Mouse (Mus musculus) right cerebral cortex, adult 2 months (tissue): ENCODE data around the gene Tomm40.

ENCODE experiments used
- DNase-seq, 2 experiments: peaks; one replicate each; pipeline ENCODE4 v3.0.0; 2021 to 2022; ENCODE audit warnings: low spot score in 2 of 2

Gene Tomm40

GRCm38 (mm10) chr7:19744590-19745385, 29.6 kb upstream of the Tomm40 start:
- DNase-seq, result no peak

GRCm38 (mm10) chr7:19743791-19744190, 28.6 kb upstream of the Tomm40 start:
- DNase-seq, result no peak

GRCm38 (mm10) chr7:19742468-19742867, 27.2 kb upstream of the Tomm40 start:
- DNase-seq, result no peak

GRCm38 (mm10) chr7:19741329-19742031, 26.2 kb upstream of the Tomm40 start:
- no peak for DNase-seq

DNA sequence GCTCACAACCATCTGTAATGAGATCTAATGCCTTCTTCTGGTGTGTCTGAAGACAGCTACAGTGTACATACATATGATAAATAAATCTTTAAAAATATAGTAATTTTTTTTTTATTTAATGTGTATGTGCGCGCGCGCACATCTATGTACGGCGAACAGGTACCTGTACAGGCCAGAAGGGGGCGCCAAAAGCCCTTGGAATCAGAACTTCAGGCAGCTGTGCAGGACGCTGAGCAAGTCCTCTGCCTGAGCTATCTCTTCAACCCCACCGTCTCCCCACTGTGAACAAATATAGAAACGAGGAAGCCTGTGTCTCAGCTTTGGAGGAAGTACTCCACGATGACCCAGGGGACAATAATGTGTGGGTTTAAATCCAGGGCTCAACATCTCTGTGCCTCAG, 25.0 kb upstream of the Tomm40 start:
- DNase-seq, result no peak

DNA sequence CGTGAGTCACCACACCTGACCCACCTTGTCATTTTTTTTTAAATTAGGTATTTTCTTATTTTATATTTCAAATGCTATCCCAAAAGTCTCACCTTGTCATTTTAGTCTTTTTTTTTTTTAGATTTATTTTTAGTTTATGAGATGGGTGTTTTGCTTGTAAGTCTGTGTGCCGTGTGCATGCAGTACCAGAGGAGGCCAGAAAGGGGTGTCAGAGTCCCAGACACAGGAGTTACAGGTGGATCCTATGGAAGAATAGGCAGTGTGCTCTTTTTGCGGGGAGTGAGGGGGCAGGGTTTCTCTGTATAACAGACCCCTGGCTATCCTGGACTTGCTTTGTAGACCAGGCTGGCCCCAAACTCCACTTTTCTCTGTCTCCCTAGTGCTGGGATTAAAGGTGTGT, 23.5 kb upstream of the Tomm40 start:
- DNase-seq, result no peak

GRCm38 (mm10) chr7:19736389-19737057, 21.3 kb upstream of the Tomm40 start:
- no peak for DNase-seq

GRCm38 (mm10) chr7:19734178-19734666, 19.0 kb upstream of the Tomm40 start:
- DNase-seq, result no peak

DNA sequence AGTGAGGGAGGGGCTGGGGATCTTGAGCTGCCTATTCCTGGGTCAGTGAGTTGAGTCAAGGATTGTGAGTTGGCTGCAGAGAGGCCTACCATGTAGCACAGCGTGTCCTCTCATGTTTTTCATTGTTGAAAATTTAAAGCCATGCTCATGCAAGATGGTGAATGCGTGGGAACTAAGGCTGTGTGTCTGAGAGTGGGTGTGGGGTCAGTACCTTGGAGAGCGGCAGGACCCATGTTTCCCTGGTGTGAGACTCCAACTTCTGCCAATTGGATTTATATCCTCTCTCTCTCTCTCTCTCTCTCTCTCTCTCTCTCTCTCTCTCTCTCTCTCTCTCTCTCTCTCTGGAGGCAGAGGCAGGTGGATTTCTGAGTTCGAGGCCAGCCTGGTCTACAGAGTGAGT, 11.3 kb upstream of the Tomm40 start:
- DNase-seq, result no peak

- no peak for DNase-seq
Measured at GRCm38 (mm10) chr7:19724167-19724566, 8.9 kb upstream of the Tomm40 start.

- DNase-seq, result no peak
Measured at GRCm38 (mm10) chr7:19722754-19723195, 7.5 kb upstream of the Tomm40 start.

DNA sequence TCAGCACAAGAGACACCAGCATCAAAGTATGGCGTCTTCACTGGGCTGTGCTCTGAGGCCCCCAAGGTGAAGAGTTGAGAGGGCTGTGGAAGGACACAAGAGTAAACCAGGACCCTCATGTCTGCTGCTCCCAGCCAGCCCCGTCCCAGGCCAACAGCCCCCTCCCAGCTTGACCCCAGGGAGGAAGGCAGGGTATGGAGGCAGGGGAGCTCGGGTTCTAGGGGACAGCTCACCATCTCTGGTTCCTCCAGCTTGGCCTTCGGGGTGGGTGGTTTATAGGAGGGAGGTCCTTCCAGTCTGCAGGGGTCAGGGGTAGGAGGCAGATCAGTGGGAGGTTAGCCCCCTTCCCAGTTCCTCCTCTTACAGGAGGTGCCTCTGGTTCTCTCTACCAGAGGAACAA, 4.0 kb upstream of the Tomm40 start:
- no peak for DNase-seq

GRCm38 (mm10) chr7:19718297-19718952, 3.2 kb upstream of the Tomm40 start:
- no peak for DNase-seq

- DNase-seq, result no peak
Measured at GRCm38 (mm10) chr7:19717346-19717745, 2.1 kb upstream of the Tomm40 start.

- no peak for DNase-seq
Measured at GRCm38 (mm10) chr7:19716822-19717221, 1.6 kb upstream of the Tomm40 start.

DNA sequence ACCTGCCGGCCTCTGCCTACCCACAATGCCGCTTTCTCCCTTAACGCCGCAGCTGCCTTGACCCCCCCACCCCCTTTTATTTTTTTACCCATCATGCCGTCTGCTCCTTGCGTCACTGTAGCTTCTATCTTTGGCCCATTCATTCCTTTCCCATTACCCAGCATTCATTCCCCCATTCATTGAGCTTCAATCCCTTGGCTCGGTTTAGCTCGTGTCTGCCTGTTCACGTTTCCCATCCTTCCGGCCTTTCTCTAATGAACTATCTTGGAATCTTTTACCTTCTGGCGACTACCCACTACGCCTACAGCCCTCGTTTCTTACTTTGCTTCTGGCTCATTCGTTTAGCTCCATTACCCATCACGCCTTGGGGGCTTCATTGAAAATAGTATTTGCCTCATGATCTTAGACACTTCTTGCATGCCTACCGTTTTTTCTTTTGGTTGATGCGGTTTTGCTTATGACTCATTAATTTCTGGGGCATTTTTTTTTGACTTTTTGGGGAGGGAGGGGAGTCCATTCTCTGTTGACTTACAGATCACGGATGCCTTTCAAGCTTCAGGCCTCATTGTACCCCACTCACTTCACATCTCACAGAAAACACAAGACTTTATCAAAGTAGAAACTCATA, 931 bp upstream of the Tomm40 start:
- DNase-seq, result no peak

DNA sequence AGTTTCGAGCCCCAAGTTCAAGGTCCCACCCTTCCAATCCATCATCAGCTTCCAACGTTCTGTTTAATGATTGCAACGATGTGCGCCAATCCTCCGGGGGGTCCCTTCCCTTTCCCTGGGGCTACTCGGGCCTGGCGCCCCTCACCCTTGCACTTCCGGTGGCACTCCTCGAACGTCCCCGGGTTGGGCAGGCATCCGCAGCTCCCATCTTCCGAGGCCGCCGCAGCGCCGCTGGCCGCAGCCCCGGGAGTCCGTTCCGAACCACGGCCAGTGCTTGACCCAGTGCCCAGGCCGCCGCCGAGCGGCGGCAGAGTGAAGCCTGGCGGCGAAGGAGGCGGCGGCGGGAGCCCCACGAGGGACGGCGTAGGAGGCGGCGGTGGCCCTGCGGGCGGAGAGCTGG, 402 bp downstream of the Tomm40 start:
- no peak for DNase-seq

DNA sequence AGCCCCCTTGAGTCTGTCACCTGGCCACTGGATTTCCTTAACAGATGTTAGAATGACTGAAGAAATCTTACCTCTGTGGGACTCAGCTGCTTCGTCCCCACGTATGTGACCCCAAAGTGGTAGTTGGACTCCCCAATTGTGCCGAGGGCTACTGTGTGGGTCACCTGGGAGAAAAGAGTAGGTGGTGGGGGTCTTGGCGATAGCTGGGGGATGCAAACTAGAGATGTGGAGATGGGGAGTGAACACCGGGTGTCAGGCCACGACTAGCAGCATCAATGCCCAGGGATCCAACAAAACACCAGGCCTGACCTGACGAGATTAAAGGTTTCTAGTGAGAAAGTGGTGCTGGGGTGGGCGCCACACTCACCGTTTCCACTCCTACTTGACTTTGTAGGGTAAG, 1.6 kb downstream of the Tomm40 start:
- no peak for DNase-seq

DNA sequence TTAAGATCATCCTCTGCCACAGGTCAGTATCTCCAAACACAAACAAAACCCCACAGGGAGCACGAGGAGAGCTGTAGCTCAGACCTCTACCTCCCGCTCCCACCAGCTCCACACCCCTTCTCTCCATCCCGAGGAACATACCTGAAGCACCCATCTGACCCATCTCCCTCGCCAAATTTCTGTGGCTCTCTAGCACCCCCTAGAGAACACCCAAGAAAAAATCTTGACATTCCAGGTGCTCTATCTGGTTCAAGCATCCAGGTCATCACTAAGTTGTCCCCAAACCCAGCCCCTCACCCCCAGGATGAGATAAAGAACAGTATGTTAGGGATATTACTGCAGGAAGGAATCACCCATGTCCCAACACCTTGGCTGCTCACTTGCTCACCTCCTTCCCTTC, 2.0 kb downstream of the Tomm40 start:
- no peak for DNase-seq

DNA sequence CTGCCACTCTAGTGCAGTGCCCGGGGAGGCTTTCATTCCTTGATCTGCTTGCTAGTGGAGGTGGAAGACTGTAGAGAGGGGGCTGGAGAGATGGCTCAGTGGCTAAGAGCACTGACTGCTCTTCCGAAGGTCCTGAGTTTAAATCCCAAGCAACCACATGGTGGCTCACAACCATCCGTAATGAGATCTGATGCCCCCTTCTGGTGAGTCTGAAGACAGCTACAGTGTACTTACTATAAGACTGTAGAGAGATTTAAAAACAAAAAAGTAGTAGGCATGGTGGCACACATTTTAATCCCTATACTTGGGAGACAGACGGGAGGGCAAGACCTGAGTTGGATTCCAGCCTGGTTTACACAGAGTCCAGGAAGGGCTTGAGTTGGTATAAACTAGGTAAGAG, 2.8 kb downstream of the Tomm40 start:
- DNase-seq, result no peak

DNA sequence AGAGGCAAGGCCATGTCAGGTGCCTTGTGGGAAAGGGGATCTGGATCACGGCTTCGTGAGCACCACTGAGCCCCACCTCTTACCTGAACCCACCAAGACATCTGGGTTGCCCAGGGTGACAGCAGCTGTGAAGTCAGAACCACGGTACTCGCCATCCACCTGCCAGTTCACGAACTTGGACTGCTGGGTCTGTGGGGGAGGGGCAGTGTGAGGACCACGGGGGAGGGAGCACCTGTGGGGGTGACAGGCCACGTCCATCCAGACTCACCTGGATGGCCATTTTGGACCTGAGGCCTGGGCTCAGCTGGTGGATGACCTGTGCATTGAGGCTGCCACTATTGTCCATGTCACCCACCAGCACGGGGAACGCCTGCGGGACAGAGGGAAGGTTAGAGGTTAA, 4.6 kb downstream of the Tomm40 start:
- DNase-seq, result no peak

GRCm38 (mm10) chr7:19705271-19705670, 10.0 kb downstream of the Tomm40 start:
- DNase-seq, result no peak
